Mouse (Mus musculus) retina, postnatal 7 days (tissue): ENCODE results near the gene Slc43a1.

ENCODE experiments used
- DNase-seq: peaks from one replicate; pipeline ENCODE4 v3.0.0-alpha.2; 2012; ENCODE audit warnings: low read depth, low spot score

Gene Slc43a1

DNA sequence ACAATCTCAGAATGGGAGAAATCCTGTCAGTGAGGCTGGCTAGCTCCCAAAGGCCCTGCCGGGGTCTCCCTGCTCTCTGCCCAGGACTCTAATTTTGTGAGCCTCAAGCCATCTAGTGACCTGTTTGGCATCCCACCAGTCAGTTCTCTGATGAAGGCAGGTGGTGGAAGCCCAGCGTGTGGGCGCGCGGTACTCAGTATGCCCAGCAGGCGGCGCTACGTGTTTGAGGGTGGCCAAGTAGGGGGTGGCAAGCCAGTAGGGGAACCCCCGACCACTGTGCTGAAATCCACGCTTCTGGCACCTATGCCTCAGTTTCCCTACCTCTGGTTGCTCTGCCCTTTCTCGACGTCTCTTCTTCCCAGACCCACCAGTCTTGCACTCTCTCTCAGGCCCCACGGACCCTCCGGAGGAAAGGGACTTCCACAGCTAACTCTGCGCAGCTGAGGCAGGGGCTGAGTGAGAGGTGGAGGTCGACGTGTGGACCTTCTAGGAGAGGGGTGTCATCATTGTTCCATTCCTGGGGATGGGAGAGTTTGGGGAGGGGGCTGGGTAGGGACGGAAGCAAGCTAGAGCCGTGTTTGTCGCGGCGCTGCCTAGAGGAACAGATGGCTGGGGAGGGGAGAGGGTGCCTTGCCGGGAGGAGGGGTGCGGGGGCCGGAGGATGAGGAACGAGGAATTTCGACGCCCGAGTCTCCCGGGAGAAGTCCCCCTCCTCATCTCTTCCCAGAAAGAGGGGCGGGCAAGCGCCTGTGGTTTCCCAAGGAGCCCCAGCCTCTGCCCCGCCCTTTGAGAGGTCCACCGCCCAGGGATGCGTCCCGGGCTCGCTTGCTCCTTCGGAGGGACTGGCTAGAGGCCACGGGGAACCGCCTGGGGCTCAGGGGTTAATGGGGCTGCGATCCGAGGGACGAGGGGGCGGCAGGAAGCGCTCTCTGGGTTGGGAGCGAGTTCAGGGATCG, 27.2 kb downstream of the Slc43a1 start:
- no peak for DNase-seq

DNA sequence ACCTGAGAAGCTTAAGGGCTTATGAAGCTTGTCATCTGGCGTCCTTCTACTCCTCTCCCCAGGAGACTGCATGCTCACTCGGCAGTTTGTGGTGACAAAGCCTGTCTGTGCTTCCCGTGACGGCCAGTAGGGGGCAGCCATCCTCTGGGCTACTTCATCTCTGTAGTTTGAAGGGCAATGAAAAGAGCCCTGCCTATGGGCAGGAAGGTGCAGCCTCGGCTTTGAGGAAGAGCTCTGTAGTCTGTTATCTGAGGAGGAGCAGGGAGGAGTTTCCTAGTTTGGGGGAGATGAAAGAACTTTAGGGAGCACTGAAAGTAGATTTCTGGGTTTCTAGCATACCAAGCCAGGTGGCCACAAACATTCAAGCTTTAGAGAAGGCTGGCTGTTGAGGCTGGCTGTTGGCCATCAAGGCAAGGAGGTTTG, 29.9 kb downstream of the Slc43a1 start:
- peak; percentile 86 for DNase-seq

DNA sequence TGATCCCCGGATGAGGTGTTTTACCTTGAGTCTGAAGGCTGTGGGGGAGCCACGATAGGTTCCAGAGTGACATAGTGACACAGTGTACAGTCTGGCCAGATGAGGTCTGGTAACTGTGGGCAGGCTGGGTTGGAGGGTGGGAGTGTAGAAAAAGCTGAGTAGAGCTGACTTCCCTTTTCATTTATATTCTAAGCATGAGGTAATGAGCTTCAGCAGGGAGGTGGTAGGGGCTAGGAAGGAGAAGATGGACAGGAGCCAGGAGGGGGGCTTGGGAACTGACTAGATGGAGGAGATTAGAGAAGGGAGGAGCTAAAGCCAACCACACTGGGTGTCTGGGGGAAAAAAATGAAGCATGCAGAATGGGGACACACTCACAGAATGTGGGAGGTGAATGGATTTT, 30.3 kb downstream of the Slc43a1 start:
- no peak for DNase-seq

DNA sequence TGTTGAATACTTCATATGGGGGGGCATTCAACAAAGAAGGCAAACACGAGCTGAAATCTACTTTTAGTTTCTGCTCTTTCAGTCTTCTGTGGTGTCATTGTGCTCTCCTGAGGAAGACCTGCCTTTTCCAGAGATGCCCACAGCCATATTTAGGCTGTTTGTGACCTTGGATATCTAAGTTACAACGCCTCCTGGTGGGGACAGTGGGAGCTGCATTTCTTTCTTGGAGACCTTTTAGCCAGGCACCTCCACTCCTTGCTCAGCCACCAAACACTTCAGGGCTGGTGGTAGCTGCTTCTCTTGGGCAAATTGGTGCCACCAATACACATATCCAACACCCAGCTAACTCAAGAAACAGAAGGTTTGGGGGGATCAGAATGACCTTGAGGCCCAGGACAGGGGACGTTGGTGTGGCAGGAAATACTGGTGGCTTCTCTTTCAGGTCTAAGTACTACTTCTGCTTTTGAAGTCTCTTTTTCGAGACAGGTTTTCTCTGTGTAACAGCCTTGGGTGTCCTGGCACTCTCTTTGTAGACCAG, 32.0 kb downstream of the Slc43a1 start:
- DNase-seq = no peak

DNA sequence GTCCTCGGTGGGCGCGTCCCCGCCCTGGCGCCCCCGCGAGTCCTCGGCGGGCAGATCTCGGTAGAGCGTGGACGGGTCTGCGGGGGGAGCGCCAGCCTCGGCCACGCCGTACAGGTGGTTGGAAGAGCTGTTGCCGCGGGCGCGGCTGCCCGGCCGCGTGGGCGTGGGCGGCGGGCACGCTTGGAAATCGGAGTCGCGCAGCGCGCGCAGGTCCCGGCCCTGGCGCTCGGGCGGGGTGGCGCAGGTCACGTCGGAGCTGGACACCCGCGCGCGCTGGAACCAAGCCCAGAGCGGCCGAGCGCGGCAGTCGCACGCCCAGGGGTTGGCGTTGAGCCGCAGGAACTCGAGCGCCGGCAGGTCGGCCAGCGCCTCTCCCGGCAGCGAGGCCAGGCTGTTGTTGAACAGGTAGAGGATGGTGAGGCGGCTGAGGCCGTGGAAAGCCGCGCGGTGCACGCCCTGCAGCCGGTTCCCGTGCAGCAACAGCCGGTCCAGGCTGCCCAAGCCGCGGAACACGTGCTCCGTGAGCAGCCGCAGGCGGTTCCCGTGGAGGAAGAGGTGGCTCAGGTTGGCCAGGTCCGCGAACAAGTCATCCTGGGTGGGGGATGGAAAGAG, 33.6 kb downstream of the Slc43a1 start:
- DNase-seq = no peak

DNA sequence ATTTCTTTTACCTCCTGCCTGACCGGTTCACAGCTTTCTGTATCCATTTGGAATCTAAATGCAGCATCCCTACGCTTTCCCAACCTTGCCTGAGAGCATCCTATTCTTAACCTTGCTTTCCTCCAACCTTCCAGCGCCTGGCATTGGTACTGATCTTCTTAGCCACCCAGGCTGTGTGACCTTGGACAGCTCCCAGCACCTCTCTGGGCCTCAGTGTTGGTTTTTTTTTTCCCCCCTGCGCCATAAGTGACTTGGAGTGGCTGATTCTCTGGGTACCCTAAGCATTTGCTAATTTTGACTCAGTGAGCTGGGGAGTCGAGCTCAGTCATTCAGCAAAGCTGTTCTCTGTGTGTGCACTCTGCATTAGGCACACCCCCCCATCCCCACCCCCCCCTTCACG, 37.2 kb downstream of the Slc43a1 start:
- DNase-seq = no peak

DNA sequence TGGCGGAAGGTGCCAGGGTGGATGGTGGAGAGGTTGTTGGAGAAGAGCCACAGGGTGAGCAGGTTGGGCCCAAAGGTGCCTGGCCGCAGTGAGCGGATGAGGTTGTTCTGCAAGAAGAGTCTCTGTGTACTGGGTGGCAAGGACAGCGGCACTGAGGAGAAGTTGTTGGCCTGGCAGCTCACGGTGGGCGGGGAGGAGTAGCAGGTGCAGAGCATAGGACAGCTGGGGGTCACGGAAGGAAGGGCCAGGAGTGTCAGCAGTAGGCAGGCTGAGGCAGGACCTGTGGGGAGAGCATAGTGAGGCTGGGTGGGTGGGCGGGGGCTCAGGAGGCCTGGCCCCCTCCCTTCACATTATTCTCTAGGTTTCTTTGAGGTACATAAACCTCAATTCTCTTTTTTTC, 41.9 kb downstream of the Slc43a1 start:
- DNase-seq = no peak

DNA sequence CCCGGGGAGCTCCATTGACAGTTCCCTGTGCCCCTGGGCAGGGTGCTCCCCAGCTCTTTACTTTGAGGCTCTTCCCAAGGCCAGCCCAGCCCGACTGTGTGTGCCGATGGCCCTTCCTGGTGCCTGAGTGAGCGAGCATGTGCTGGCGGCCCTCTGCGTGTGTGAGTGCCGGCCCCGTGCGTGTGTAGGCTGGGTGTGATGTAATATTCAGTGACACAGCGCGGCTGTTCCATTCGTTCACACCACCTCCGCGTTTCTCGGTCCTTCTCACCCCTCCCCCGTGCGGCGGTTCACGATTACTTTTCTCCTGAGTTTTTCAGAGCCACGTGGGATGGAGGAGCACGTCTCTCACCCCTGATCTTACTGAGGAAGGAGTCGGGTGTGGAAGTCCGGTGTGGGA, 44.0 kb downstream of the Slc43a1 start:
- DNase-seq = no peak

DNA sequence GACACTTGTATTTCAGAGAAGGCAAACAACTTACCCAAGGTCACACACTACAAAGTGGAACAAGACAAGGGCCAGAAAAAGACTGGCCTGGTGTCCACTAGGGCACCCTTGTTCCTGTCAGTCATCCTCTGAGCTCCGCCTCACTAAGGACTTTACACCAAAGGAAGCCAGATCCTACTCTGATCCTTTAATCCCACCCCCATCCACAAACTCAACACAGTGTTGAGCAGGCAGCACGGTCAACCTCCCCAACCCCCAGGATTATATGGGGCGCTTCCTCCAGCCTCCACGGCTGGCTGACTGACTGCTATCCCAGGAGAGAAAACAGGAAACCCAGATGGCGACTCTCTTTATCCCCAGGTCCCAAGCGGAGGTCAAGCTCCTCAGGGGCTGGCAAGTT, 44.4 kb downstream of the Slc43a1 start:
- peak; percentile 74 for DNase-seq

DNA sequence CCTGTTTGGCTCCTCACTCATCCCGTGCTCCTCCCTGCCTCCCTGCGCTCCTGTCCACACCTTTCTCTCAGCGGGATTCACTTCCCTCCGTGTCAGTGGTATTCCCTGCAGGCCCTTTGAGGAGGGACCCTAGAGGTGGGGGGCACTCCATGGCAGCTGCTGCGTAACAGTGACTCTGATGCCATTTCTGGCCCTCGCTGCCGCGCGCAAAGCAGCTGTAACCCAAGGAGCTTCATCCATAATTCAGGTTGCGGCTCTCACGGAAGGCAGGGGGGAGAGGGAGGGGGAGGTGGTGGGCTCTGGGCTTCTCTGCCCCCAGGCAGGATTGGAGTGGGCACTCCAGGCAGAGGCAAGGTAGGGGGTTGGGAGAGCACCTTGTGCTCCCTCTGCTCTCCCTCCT, 44.9 kb downstream of the Slc43a1 start:
- no peak for DNase-seq

DNA sequence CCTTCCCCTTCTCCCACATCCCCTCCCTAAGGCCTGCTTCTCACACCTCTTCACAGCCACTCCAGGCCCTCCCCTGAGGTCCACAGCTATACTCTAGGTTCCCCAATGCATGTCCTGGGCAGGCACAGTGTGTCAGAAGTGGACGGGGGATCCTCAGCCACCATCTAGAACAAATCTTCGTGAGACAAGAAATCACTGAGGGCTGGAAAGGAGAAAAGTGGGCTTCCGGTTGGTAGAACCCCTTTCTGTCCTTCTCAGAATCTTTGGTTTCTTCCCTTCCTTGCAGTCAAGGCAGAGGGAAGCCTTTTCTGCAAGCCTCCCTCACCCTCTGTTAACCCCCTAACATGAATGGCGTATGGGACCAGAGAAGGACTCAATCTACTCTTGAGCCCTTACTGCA, 45.3 kb downstream of the Slc43a1 start:
- DNase-seq = no peak

DNA sequence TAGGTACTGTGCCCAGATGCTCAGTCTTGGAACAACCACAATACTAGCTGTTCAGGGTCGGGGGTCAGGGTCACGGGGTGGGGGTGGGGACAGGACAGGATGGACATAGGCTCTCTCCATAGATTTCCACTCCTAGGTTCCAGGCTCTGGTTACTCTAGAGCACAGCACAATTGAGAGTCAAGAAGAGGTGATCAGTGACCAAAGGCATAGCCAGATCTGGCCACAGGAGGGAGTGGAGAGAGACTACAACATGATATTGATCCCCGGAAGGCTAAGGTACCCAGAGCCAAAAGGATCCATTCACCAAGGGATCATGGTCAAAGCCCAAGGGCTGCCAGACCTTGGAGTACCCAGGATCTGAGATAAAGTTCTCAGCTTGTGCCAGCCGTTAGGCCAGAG, 46.0 kb downstream of the Slc43a1 start:
- DNase-seq = no peak

DNA sequence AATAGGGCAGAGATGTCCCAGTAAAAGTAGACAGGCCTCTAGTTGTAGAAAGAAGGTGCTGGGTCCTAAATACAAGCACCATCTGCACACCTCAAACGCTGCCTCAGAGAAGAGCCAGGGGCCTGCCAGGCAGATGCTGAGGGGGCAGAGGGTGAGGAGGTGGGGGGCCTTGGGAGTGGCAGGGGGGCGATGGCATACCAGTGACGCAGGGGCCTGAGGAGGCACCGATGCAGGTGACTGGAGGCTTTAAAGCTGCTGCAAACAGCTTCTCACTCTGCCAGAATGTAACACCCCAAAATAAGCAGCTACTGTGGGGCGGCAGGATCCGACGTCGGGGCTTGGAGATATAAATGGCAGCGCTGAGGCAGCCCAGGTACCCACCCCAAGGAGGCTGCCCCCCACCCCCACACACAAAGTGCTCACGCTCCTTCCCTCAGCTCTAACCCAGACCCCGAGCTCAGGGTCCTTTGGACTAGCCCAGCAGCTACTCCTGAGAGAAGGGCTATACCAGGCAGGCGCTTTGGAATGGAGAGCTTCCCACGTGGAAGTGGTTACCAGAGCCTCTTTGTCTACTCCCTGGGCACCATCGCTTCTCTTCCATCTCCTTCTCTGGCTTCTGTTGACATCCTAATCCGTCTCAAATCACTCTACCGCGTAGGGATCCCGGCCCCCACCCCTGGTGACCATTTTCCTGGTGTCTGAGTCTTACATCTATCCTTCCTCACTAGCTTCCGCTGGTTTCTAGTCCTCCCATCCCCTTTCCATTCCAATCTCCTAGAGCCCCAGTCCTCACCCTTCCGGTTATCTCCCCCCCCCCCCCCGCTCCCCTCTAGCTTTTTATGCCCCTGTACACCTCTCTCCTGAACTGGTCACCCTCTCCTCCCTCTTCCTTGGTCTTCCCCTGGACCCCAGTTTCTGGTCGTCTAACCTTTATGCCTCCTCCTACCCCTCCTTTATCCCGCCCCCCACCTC, 46.7 kb downstream of the Slc43a1 start:
- DNase-seq = no peak

DNA sequence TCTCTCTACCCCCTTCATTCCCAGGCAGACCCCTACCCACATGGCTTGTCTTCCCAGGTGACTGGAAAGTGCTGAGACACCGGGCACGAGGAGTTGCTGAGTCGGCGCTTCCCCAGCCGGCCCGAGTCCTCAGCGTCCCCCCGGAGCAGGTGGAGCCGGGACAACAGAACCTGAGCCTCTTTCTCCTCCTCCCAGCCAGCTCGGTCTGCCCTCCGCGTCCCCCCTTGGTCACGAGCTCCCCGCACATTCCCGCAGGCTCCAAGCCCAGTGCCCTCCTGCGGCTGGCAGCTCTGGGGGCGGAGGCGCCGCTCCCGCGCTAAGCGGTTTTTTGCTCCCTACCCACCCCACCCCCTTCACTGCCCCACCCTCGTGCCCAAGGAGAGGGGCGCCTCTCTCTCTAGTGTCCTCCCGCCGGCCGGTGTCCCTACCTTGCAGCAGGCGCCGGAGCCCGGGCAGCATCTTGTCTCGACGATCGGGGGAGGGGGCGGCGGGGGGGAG, 47.6 kb downstream of the Slc43a1 start, which contains the start of gene Rtn4rl2:
Gene Rtn4rl2, minus strand, starts transcription at position 477 of the 498 bp plus-strand sequence.
- no peak for DNase-seq

DNA sequence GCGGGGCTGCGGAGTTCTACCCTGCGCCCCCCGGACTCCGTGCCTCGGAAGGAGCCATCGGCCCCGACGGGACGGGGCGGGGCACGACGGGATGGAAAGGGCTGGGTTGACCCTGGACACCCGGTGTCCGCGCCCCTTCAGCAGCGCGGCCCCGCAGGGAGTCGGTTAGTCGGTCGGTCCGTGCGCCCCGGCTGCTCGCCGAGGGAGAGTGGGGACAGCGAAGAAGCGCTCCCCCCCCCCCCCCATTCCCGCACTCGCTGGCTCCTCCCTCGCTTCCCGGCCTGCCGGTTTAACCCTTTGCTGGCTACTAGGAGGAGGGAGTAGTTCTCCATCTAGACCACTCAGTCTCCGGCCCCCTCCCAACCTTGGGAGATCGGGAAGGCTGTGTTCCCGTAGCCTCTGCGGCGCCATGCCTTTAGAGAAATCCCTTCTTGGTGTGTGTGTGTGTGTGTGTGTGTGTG, 48.2 kb downstream of the Slc43a1 start:
- no peak for DNase-seq

DNA sequence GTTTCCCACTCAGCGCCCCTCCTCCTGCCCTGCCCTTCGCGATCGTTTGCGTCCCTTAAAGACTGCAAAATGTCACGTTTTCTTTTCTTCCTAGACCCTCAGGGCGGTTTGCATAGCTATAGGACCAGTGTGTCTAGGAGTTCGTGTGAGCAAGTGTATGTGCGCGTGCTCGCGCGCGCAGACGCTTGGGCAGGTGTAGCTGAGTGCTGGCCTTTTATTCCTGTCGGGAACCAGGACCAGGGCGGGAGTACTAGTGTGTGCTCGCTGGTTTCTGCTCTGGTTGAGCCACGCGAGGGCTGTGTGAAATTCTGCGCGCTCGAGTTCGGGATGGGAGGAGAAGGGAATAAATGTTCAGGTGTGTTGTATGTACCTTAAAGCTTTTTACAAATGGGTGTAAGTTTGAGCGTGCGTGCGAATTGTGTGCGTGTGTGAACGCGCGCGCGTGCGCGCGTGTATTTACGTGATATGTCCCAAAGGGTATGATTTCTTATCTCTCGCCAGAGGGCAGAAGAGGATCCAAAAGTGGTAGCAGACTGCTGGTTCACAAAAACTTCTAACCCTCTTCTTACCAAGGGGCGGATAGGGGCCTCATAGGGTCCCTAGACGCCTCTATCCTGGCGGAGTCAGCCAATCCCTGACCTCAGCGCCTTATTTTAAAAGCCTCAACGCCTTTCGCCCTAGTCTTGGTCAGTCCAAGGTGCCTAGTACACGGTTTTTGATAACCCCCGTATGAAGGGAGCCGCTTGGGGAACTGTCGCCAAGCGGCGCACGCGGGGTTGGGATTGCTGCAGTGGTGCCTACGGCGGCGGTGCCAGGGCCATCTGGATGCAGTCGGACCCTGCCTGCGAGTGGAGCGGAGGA, 49.0 kb downstream of the Slc43a1 start:
- DNase-seq = no peak

DNA sequence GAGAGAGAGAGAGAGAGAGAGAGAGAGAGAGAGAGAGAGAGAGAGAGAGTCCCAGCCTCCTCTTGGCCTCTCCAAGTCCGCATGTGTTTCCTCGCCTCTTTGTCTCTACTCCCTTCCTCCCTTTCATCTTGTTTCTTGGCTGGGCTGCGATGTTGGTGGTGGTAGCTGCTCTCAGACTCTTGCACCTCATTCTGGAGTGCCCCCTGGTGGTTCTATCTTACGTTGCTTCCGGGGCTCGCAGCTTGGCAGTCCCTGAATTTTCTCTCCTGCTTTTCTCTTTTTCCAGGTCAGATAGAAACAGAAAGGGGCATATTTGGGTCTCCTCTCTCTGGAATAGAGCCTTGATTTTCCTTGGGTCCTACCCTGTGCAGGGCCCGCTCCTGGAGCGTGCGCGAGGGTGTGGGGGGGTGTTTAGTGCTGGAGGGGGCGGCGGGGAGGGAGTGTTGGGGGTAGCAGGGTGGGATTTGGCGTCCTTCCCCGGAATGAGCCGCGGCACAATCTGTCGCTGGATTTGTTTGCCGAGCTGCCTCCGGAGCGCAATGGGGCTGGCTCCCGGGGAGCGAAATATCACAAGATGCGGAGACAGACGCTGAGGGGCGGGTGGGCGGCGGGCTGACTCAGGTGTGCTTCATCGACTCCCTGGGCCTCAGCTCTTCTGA, 50.1 kb downstream of the Slc43a1 start:
- DNase-seq = peak; percentile 75

DNA sequence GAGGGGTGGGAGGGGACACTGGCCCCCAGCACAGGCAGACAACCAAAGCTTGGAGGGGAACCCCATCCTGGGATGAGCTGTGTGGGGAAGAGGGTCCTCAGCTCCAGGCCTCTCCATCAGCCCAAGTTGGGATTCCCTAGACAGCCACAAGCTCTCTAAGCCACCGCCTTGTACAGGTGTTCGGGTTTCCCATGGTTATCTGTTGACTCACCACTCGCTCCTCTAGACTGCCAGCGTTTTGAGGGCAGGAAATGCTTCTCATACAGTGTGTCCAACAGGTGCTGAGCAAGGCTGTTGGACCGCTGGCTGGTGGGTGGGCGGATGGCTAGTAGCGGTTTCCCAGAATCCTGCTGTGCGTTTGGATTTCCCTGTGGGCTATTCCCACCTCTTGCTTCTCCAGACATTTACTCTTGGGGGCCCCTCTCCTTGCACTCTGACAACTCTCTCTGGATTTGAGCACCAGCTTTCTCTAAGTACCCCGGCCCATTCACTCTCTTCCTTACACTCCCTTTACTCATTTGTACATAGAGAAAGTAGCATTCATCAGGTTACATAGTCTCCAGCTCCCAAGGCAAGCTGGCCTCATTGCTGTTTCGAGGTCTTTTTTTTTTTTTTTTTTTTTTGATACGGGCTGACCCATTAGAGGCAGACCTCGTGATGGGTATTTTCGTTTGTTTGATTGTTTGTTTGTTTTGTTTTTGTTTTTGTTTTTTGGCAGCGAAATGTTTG, 50.8 kb downstream of the Slc43a1 start:
- no peak for DNase-seq

DNA sequence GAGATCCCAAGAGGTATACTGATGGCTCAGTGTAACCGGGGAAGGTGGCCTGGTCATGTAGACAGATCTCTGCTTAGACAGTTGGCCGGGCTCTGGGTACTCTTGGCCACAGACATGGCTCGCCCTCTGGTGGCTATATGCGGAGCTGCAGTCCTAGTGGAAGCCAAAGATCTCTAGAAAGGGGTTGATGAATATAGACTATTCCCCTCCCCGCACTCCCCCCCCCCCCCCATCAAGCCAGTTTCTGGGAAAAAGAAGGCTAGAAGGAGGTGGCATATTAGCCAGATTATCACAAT, 51.3 kb downstream of the Slc43a1 start:
- DNase-seq = peak; percentile 70
